Mouse (Mus musculus) liver, embryonic 12.5 days (tissue): ENCODE measurements around the gene Tarbp2. TPM values are rescaled to one million over a fixed set of nuclear protein-coding genes. Genes with fewer than 3 reads are reported as not detected.

Experiments
- ATAC-seq: fragments of 200-750 bp; cut with Nextera tagmentation; 2 replicates; pipeline ENCODE4 v1.8.0; 2017; ENCODE audit warnings: moderate number of reproducible peaks, mild to moderate bottlenecking, moderate library complexity
- H3K27ac ChIP-seq: fragments of 300-500 bp; sonication (generic); 2 replicates; pipeline ENCODE4 v1.5.1; 2016; ENCODE audit warnings: mild to moderate bottlenecking
- H3K27me3 ChIP-seq: fragments of 300-500 bp; sonication (generic); replicated peaks from 2 replicates; pipeline ENCODE4 v1.6.1; 2016; ENCODE audit warnings: mild to moderate bottlenecking, moderate library complexity
- H3K36me3 ChIP-seq: fragments of 300-500 bp; sonication (generic); 2 replicates; pipeline ENCODE4 v1.6.1; 2016; ENCODE audit warnings: mild to moderate bottlenecking, moderate library complexity
- H3K4me1 ChIP-seq: fragments of 300-500 bp; sonication (generic); 2 replicates; pipeline ENCODE4 v1.6.1; 2016
- H3K4me2 ChIP-seq: fragments of 300-500 bp; sonication (generic); 2 replicates; pipeline ENCODE4 v1.6.1; 2016; ENCODE audit warnings: mild to moderate bottlenecking, moderate library complexity
- H3K4me3 ChIP-seq: fragments of 300-500 bp; sonication (generic); 2 replicates; pipeline ENCODE4 v1.5.1; 2016; ENCODE audit warnings: mild to moderate bottlenecking, moderate library complexity
- H3K9ac ChIP-seq: fragments of 300-500 bp; sonication (generic); 2 replicates; pipeline ENCODE4 v1.6.1; 2016; ENCODE audit warnings: mild to moderate bottlenecking, moderate library complexity
- H3K9me3 ChIP-seq: fragments of 300-500 bp; sonication (generic); replicated peaks from 2 replicates; pipeline ENCODE4 v1.6.1; 2016; ENCODE audit warnings: mild to moderate bottlenecking, moderate library complexity
- WGBS: fragments of 180-500 bp; shearing (Covaris S2); methylation state at CpG from one replicate; pipeline ENCODE4 v1.1.7; 2016; ENCODE audit not compliant: insufficient replicate concordance; 5-methylcytosine and 5-hydroxymethylcytosine counted together
- polyA plus RNA-seq: library from polyadenylated mRNA; unstranded; fragments of >200 nt; fragmentation: Nextera tagmentation; extraction: Ambion mirVana; gene quantifications from 2 replicates; pipeline ENCODE4 v1.2.1, GENCODE M21; 2016

Gene Tarbp2
- polyA plus RNA-seq, 1 experiment from 2014 or later = 66.7 TPM

GRCm38 (mm10) chr15:102531586-102531985 is 13.6 kb downstream of the Tarbp2 start:
- H3K4me2 ChIP-seq = no peak overlapping the region
- H3K36me3 ChIP-seq = peaks cover 80% of the 10 kb centered on the region
- no peaks in the 10 kb centered on the region for H3K9me3 ChIP-seq
- no peak for ATAC-seq
- H3K4me3 ChIP-seq = no peak overlapping the region
- no peaks in the 10 kb centered on the region for H3K27me3 ChIP-seq
- no peak overlapping the region for H3K27ac ChIP-seq
- no peaks in the 10 kb centered on the region for H3K4me1 ChIP-seq
- H3K9ac ChIP-seq = no peak overlapping the region
- 80% methylated on average over 4 of the region's 4 CpGs for WGBS

DNA sequence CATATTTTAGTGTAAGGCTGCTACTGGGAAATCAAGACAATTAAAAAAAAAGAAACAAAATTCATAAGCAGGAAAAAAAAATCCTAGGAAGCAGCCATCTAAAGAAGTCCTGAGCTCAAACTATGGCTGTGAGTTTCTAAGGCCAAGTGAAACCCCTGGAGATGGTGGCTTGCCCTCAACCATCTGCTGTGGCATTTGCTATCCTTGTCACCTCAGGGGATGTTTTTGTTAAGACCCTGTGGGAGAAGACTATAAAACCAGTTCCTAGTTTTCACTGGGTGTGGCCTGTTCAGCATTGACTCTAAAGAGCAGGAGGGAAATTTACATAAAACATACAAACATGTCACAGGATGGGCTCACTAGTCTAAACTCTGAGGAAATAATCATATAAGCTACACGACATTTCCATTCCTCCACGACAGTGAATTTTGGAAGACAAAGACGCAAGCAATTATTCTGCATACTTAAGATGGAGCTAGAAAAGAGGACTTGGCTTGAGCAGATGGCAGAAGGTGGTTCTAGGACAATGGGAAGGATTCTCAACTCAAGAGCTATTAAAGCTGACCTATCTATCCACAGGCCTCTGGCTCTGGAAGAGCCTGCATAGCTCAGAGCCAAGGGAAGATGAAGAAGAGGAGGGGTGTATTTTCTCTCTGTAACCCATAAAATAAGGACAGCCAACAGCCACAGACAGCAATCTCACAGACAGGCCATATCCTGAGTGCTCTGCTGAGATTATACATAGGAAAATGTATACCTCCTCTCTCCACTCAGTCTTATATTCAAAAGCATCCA is 14.3 kb downstream of the Tarbp2 start:
- WGBS = 79% methylated on average over 3 of the region's 3 CpGs
- H3K9me3 ChIP-seq = no peaks in the 10 kb centered on the region
- ATAC-seq = no peak
- no peak overlapping the region for H3K9ac ChIP-seq
- peaks cover 86% of the 10 kb centered on the region for H3K36me3 ChIP-seq
- H3K27ac ChIP-seq = no peak overlapping the region
- no peaks in the 10 kb centered on the region for H3K4me1 ChIP-seq
- H3K27me3 ChIP-seq = no peaks in the 10 kb centered on the region
- no peak overlapping the region for H3K4me2 ChIP-seq
- no peak overlapping the region for H3K4me3 ChIP-seq

- H3K4me3 ChIP-seq = no peak overlapping the region
- H3K27me3 ChIP-seq = no peaks in the 10 kb centered on the region
- H3K27ac ChIP-seq = no peak overlapping the region
- H3K36me3 ChIP-seq = peaks cover 77% of the 10 kb centered on the region
- no peak for ATAC-seq
- no peaks in the 10 kb centered on the region for H3K9me3 ChIP-seq
- no peak overlapping the region for H3K9ac ChIP-seq
- no peaks in the 10 kb centered on the region for H3K4me1 ChIP-seq
- WGBS = 83% methylated on average over 7 of the region's 7 CpGs
- H3K4me2 ChIP-seq = no peak overlapping the region
Measured at GRCm38 (mm10) chr15:102533926-102534325, 15.9 kb downstream of the Tarbp2 start.

- Histone ChIP-seq H3K4me2 (no peak overlapping the region), H3K27ac (no peak overlapping the region), H3K36me3 (peaks cover 82% of the 10 kb centered on the region), H3K4me1 (no peaks in the 10 kb centered on the region), H3K27me3 (no peaks in the 10 kb centered on the region), H3K9ac (no peak overlapping the region), H3K4me3 (no peak overlapping the region), H3K9me3 (no peaks in the 10 kb centered on the region)
- 87% methylated on average over 4 of the region's 4 CpGs for WGBS
- ATAC-seq = no peak
Measured at GRCm38 (mm10) chr15:102544801-102545200, 26.8 kb downstream of the Tarbp2 start.

DNA sequence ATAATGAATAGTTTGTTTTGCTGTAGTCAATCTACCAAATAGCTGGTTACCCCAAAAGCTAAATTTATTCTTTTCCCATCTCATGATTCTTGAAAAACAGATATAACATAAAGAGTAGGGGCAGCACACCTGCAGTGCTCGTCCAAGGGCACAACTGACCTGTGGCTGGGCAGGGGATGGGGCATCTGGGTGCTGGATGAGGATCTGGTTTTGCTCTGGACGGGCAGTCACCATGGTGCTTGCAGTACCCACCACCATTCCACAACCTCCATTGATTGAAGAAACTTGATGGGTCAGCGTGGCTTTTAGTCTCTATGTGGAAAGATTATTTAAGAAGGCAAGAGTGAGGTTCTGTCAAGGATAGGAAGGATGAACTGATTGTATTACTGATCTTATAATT is 28.3 kb downstream of the Tarbp2 start:
- no peaks in the 10 kb centered on the region for H3K9me3 ChIP-seq
- H3K4me1 ChIP-seq = no peaks in the 10 kb centered on the region
- H3K9ac ChIP-seq = no peak overlapping the region
- no peak overlapping the region for H3K27ac ChIP-seq
- H3K4me3 ChIP-seq = no peak overlapping the region
- no peak for ATAC-seq
- peaks cover 75% of the 10 kb centered on the region for H3K36me3 ChIP-seq
- H3K27me3 ChIP-seq = no peaks in the 10 kb centered on the region
- 79% methylated on average over 3 of the region's 3 CpGs for WGBS
- H3K4me2 ChIP-seq = no peak overlapping the region

DNA sequence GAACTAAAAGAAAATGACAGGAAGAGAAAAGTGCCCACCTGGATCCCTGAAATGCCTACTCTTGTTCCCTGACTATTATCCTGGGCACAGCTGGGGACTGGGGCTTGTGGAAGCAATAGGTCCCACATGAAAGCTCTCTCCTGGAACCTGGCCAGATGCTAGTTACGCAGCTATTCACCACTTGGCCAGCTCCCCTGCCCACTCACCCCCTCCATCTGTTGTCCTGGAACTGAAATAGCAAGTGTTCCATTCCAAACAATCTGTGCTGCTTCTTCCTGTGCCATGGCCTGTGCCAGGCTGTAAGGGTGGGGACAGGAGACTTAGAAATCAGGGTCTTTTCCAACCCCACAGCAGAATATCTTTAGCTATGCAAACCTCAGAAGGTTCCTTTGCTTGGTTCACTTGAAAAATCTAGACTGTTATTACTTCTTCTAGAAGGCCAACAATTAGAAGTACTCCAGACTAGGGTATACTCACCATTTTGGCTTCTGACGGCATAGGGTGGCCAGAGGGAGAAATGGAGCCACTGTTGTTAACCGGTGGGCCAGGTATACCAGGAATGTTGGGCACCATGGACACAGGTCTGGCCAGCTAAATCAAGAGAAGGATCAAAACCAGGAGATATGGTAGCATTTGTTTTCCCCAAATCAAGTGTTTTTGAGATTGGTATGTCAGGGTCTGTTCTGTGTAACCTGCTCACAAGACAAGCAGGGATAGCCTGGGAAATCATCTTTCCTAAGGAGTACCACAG is 28.9 kb downstream of the Tarbp2 start:
- WGBS = 74% methylated on average over 3 of the region's 3 CpGs
- Histone ChIP-seq H3K4me2 (no peak overlapping the region), H3K27ac (no peak overlapping the region), H3K36me3 (peaks cover 75% of the 10 kb centered on the region), H3K4me1 (no peaks in the 10 kb centered on the region), H3K9me3 (no peaks in the 10 kb centered on the region), H3K4me3 (no peak overlapping the region), H3K27me3 (no peaks in the 10 kb centered on the region), H3K9ac (no peak overlapping the region)
- ATAC-seq = no peak

DNA sequence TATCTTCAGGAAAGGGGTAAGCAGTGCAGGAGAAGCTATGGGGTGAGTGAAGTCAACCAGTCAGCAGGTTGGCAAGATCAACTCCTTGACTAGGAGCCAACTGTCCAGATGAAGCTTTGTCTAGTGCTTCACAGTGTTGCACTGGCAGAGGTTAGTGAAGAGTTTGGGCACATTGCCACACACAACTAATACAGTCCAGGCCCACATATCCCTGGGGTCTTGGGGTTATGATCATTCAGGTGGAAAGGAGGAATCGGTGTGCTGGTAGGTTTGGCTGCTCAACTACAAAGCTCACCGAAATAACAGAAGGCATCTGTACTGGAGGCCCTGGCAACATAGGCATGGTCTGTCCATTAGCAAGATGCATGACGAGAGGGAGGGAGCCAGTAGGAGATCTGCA is 29.5 kb downstream of the Tarbp2 start:
- WGBS = 84% methylated on average over 3 of the region's 3 CpGs
- peaks cover 75% of the 10 kb centered on the region for H3K36me3 ChIP-seq
- no peak overlapping the region for H3K4me2 ChIP-seq

GRCm38 (mm10) chr15:102552599-102552998 is 34.6 kb downstream of the Tarbp2 start:
- Histone ChIP-seq H3K4me3 (no peak overlapping the region), H3K4me1 (no peaks in the 10 kb centered on the region), H3K4me2 (no peak overlapping the region), H3K9me3 (no peaks in the 10 kb centered on the region), H3K36me3 (peaks cover 77% of the 10 kb centered on the region), H3K27ac (no peak overlapping the region), H3K9ac (no peak overlapping the region), H3K27me3 (no peaks in the 10 kb centered on the region)
- no peak for ATAC-seq
- 88% methylated on average over 5 of the region's 5 CpGs for WGBS

More for the DNA sequence above, 29.5 kb downstream of the Tarbp2 start:
- no peak for ATAC-seq
- Histone ChIP-seq H3K27me3 (no peaks in the 10 kb centered on the region), H3K9ac (no peak overlapping the region), H3K9me3 (no peaks in the 10 kb centered on the region), H3K4me1 (no peaks in the 10 kb centered on the region), H3K4me3 (no peak overlapping the region), H3K27ac (no peak overlapping the region)

DNA sequence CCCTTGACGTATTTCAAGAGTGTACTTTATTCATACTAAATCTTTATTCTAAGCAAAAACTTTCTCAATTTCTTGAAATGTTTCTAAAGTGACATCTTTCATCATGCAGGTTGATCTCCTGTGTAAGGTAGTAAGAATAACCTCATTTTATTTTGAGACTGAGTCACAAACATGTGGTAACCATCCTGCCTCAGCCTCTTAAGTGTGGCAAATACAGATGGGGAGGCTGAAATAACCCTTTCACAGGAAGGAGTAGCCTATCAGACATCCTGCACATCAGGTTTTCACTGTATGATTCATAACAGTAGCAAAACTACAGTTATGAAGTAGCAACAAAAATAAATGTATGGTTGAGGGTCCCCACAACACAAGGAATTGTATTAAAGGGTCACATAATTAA is 37.6 kb downstream of the Tarbp2 start:
- WGBS = 85% methylated on average over 1 of the region's 1 CpGs

DNA sequence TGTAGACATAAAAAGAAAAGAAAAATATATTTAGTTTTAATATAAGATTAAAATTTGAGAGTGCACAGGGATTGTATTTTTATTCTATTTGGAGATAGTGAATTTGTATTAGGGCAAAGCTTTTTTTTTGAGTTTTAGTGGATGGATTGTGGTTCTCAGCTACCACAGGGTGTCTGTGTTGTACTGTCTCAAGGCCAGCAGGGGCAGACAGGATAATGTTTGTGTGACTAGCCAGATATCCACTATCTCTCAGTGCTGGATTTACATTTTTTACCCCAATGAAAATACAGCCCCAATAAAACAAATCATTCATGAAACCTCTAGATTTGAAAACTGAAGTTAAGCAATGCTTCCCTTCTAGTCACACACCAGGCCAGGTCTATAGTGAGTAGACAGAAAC is 39.6 kb downstream of the Tarbp2 start:
- H3K9ac ChIP-seq = no peak overlapping the region
- no peaks in the 10 kb centered on the region for H3K4me1 ChIP-seq
- H3K4me2 ChIP-seq = no peak overlapping the region
- no peaks in the 10 kb centered on the region for H3K9me3 ChIP-seq
- no peak overlapping the region for H3K27ac ChIP-seq
- H3K27me3 ChIP-seq = no peaks in the 10 kb centered on the region
- peaks cover 62% of the 10 kb centered on the region for H3K36me3 ChIP-seq
- ATAC-seq = no peak
- H3K4me3 ChIP-seq = no peak overlapping the region

More for the DNA sequence above, 37.6 kb downstream of the Tarbp2 start:
- Histone ChIP-seq H3K4me3 (no peak overlapping the region), H3K9ac (no peak overlapping the region), H3K27ac (no peak overlapping the region), H3K27me3 (no peaks in the 10 kb centered on the region), H3K4me2 (no peak overlapping the region), H3K4me1 (no peaks in the 10 kb centered on the region), H3K36me3 (peaks cover 69% of the 10 kb centered on the region), H3K9me3 (no peaks in the 10 kb centered on the region)
- ATAC-seq = no peak

DNA sequence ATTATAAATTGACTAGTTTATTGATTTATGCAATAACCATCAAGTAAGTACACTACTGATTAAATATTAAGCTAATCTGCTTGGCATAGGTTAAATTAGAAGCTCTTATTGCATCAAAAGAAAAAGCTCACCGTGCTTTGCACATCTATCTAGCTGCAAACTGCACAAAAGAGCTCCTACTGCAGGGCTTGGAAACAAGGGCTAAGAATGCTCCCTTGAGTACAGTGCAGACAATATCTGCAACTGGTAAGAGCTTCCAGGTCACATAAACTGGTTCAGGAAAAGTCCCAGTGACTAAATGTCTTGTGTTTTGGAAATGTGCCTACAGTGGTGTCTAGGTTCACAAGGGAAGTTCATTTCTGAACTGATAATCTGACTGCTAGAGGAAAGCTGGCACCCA is 44.5 kb downstream of the Tarbp2 start:
- Histone ChIP-seq H3K9ac (no peak overlapping the region), H3K27ac (no peak overlapping the region), H3K36me3 (peaks cover 28% of the 10 kb centered on the region), H3K4me3 (no peak overlapping the region), H3K27me3 (no peaks in the 10 kb centered on the region), H3K4me2 (no peak overlapping the region), H3K9me3 (no peaks in the 10 kb centered on the region), H3K4me1 (no peaks in the 10 kb centered on the region)
- 88% methylated on average over 1 of the region's 1 CpGs for WGBS
- no peak for ATAC-seq

- H3K27me3 ChIP-seq = no peaks in the 10 kb centered on the region
- no peak overlapping the region for H3K27ac ChIP-seq
- H3K4me2 ChIP-seq = no peak overlapping the region
- no peaks in the 10 kb centered on the region for H3K9me3 ChIP-seq
- H3K4me1 ChIP-seq = no peaks in the 10 kb centered on the region
- H3K4me3 ChIP-seq = no peak overlapping the region
- peaks cover 27% of the 10 kb centered on the region for H3K36me3 ChIP-seq
- no peak for ATAC-seq
- H3K9ac ChIP-seq = no peak overlapping the region
- WGBS = 74% methylated on average over 3 of the region's 3 CpGs
Measured at GRCm38 (mm10) chr15:102563061-102563460, 45.1 kb downstream of the Tarbp2 start.
